Mouse (Mus musculus): Measurements from ENCODE around the gene Trio. TPM values are rescaled to one million over a fixed set of nuclear protein-coding genes. Genes with fewer than 3 reads are reported as not detected.

The Trio gene
- 56.3 TPM for polyA plus RNA-seq (2012; fragmentation: generic; extraction: Trizol)

GRCm38 (mm10) chr15:28025447-28026166 is at the start of gene Trio:
TSS of gene Trio (minus strand) at chr15:28025848.
- Histone ChIP-seq H3K4me2 (ENCODE audit: low read depth) (peak within 1 kb of the TSS; percentile 95), H3K79me2 (ENCODE audit: control insufficient read depth, insufficient read depth) (peaks cover 43% of the 10 kb centered on the region), H3K27me3 (ENCODE audit: control insufficient read depth, insufficient read depth, insufficient read length) (no peaks in the 10 kb centered on the region), H3K4me3 (peak within 1 kb of the TSS; percentile 62), H3K36me3 (ENCODE audit: control insufficient read depth, insufficient read depth) (no peaks in the 10 kb centered on the region), H3ac (ENCODE audit: control insufficient read depth, insufficient read length) (peak within 1 kb of the TSS; percentile 99)
- no peak for TF ChIP-seq TCF3 (IDR thresholded peaks at IDR 0.05; ENCODE audit: insufficient read length, low read depth)
- no peak for TF ChIP-seq USF1 (IDR thresholded peaks at IDR 0.05; ENCODE audit: low read depth)

DNA sequence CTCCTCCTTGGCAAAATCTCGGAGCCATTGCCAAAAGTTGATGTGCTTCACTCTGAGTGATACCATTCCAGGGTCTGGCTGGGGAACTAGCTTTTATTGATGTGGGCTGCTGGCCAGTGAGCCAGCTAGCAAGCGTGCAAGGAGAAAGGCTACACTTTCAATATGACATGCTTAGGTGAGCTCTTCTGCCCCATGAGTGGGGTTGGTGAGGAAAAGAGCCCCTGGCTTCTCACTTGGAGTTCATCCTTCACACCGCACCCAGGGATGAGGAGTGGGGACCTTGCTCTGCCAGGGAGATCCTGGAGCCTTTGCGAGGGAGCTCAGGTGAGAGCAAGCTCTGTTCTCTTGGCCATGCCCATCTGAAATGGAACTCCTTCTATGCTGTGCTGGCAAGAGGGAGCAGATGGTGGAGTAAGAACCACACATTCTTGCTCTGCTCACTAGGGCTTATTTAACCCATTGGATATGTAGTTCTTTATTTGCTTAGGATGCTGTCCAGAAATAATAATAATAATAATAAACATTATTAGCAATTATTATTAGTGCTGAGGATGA is 48.8 kb upstream of the Trio start:
- TF ChIP-seq MYOG (IDR thresholded peaks at IDR 0.05; ENCODE audit: control insufficient read depth in 1 of 3, insufficient read depth in 1 of 3, insufficient read length in 2 of 3, low read depth in 2 of 3): no peak
- TF ChIP-seq POLR2A (IDR thresholded peaks at IDR 0.05; ENCODE audit: insufficient read length, low read depth): no peak
- TF ChIP-seq POLR2AphosphoS2 (IDR thresholded peaks at IDR 0.05; ENCODE audit: insufficient read length, low read depth): no peak
- no peak for TF ChIP-seq SRF (IDR thresholded peaks at IDR 0.05; ENCODE audit: control insufficient read depth, insufficient read length, low read depth)
- no peak for TF ChIP-seq REST (IDR thresholded peaks at IDR 0.05; ENCODE audit: insufficient read depth, insufficient read length)
- no peak for TF ChIP-seq USF1 (IDR thresholded peaks at IDR 0.05; ENCODE audit: low read depth)
- TF ChIP-seq CEBPB (IDR thresholded peaks at IDR 0.05; ENCODE audit: insufficient read depth, poor library complexity, severe bottlenecking): no peak
- TF ChIP-seq E2F4 (IDR thresholded peaks at IDR 0.05; ENCODE audit: insufficient read depth): no peak
- TF ChIP-seq MAX (IDR thresholded peaks at IDR 0.05; ENCODE audit: low read depth): no peak
- no peak for TF ChIP-seq TCF12 (IDR thresholded peaks at IDR 0.05; ENCODE audit: insufficient read depth, poor library complexity, severe bottlenecking)
- no peak for TF ChIP-seq TCF3 (IDR thresholded peaks at IDR 0.05; ENCODE audit: insufficient read length, low read depth)
- TF ChIP-seq MYOD1 (IDR thresholded peaks at IDR 0.05; ENCODE audit: control insufficient read depth in 1 of 3, insufficient read length in 2 of 3, low read depth in 2 of 3): no peak
- Histone ChIP-seq H3K79me2 (ENCODE audit: control insufficient read depth, insufficient read depth) (no peaks in the 10 kb centered on the region), H3ac (ENCODE audit: control insufficient read depth, insufficient read length) (no peak overlapping the region), H3K4me2 (ENCODE audit: low read depth) (no peak overlapping the region), H3K4me3 (no peak overlapping the region), H3K36me3 (ENCODE audit: control insufficient read depth, insufficient read depth) (no peaks in the 10 kb centered on the region), H3K27me3 (ENCODE audit: control insufficient read depth, insufficient read depth, insufficient read length) (no peaks in the 10 kb centered on the region)

- no peaks in the 10 kb centered on the region for H3K27me3 ChIP-seq (ENCODE audit: control insufficient read depth, insufficient read depth, insufficient read length)
- no peak overlapping the region for H3K4me3 ChIP-seq
- no peaks in the 10 kb centered on the region for H3K79me2 ChIP-seq (ENCODE audit: control insufficient read depth, insufficient read depth)
- no peaks in the 10 kb centered on the region for H3K36me3 ChIP-seq (ENCODE audit: control insufficient read depth, insufficient read depth)
- H3K4me2 ChIP-seq (ENCODE audit: low read depth): peak overlapping the region; percentile 76
- TF ChIP-seq MYOD1 (IDR thresholded peaks at IDR 0.05; ENCODE audit: control insufficient read depth in 1 of 3, insufficient read length in 2 of 3, low read depth in 2 of 3) (no peak), TCF3 (IDR thresholded peaks at IDR 0.05; ENCODE audit: insufficient read length, low read depth) (no peak), POLR2A (IDR thresholded peaks at IDR 0.05; ENCODE audit: insufficient read length, low read depth) (no peak), TCF12 (IDR thresholded peaks at IDR 0.05; ENCODE audit: insufficient read depth, poor library complexity, severe bottlenecking) (no peak), MAX (IDR thresholded peaks at IDR 0.05; ENCODE audit: low read depth) (no peak), USF1 (IDR thresholded peaks at IDR 0.05; ENCODE audit: low read depth) (no peak), E2F4 (IDR thresholded peaks at IDR 0.05; ENCODE audit: insufficient read depth) (no peak), CEBPB (IDR thresholded peaks at IDR 0.05; ENCODE audit: insufficient read depth, poor library complexity, severe bottlenecking) (no peak), POLR2AphosphoS2 (IDR thresholded peaks at IDR 0.05; ENCODE audit: insufficient read length, low read depth) (no peak), SRF (IDR thresholded peaks at IDR 0.05; ENCODE audit: control insufficient read depth, insufficient read length, low read depth) (no peak), MYOG (IDR thresholded peaks at IDR 0.05; ENCODE audit: control insufficient read depth in 1 of 3, insufficient read depth in 1 of 3, insufficient read length in 2 of 3, low read depth in 2 of 3) (no peak), REST (IDR thresholded peaks at IDR 0.05; ENCODE audit: insufficient read depth, insufficient read length) (no peak)
- H3ac ChIP-seq (ENCODE audit: control insufficient read depth, insufficient read length): no peak overlapping the region
These were observed 46.0 kb upstream of the Trio start for GRCm38 (mm10) chr15:28071601-28072000.

DNA sequence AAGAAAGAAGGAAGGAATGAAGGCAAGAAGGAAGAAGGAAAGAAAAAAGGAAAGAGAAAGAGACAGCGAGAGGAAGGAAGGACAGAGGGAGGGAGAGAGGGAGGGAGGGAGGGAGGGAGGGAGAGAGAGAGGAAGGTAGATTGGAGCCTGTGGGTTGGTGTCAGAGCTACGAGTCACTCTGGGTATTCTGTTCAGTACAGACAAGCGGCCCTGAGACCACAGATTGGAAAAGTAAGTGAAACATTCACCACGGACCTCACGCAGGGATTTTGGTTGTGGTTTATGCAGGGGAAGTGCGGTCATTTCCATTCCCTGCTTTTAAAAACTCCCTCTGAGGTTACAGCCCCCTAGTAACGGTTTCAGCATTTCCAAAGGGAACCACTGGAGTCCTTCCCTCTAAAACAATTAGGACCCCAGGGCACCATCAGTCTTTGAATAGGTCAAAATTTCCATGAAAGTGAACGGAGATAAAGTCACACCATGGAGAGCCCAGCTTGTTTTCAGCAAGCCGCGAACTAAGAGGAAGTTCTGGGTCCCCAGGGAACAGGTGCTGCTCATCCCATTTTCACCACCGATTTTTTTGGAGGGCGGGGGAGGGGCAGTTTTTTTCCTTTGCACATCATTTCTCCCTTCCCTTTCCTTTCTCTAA is 45.2 kb upstream of the Trio start:
- Histone ChIP-seq H3K4me2 (ENCODE audit: low read depth) (peak overlapping the region; percentile 76), H3ac (ENCODE audit: control insufficient read depth, insufficient read length) (no peak overlapping the region), H3K79me2 (ENCODE audit: control insufficient read depth, insufficient read depth) (no peaks in the 10 kb centered on the region), H3K36me3 (ENCODE audit: control insufficient read depth, insufficient read depth) (no peaks in the 10 kb centered on the region), H3K4me3 (no peak overlapping the region), H3K27me3 (ENCODE audit: control insufficient read depth, insufficient read depth, insufficient read length) (no peaks in the 10 kb centered on the region)
- TF ChIP-seq SRF (IDR thresholded peaks at IDR 0.05; ENCODE audit: control insufficient read depth, insufficient read length, low read depth): no peak
- no peak for TF ChIP-seq POLR2A (IDR thresholded peaks at IDR 0.05; ENCODE audit: insufficient read length, low read depth)
- peak in 2 of 3 experiments; percentile 55 to 69 for TF ChIP-seq MYOD1 (IDR thresholded peaks at IDR 0.05; ENCODE audit: control insufficient read depth in 1 of 3, insufficient read length in 2 of 3, low read depth in 2 of 3)
- TF ChIP-seq POLR2AphosphoS2 (IDR thresholded peaks at IDR 0.05; ENCODE audit: insufficient read length, low read depth): no peak
- peak in 1 of 3 experiments; percentile 26 for TF ChIP-seq MYOG (IDR thresholded peaks at IDR 0.05; ENCODE audit: control insufficient read depth in 1 of 3, insufficient read depth in 1 of 3, insufficient read length in 2 of 3, low read depth in 2 of 3)

All from myocyte (in vitro differentiated cells).